Mouse (Mus musculus): ENCODE measurements at regions not wholly inside any gene's neighbourhood (a gene's known extent, or its start where the extent isn't known, plus 50 kb on each side); places are given as distances from the start of the nearest gene placed in this dataset.

DNA sequence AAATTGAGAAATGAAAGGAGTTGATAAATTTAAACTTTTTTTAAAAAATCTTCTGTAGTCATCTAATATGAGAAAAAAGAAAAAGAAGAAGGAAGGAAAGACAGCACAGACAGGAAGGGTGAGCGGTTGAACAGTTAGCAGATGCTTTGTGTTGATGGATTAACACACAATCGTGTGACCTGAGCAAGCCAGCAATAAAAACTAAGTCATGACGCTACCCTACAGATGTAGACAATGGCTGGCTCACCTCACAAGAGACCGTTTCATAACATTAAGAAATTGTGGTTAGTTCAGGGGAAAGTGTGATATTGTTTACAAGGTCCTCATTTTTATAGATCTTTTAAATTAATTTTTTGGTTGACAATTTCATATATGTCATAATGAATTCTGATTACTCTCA, 99.4 kb upstream of the Otud4 start:
- no peak overlapping the region for H3K4me2 ChIP-seq (replicated peaks; ENCODE audit: low read depth, low read length)
- no peaks in the 10 kb centered on the region for H3K27me3 ChIP-seq (ENCODE audit: control insufficient read depth, insufficient read depth, low read length)
- H3K9me3 ChIP-seq (ENCODE audit: control insufficient read depth, low read length): no peaks in the 10 kb centered on the region
- H3K27ac ChIP-seq (ENCODE audit: low read depth, low read length): no peak overlapping the region
- whole genome bisulfite sequencing: 84% methylated on average over 4 of the region's 4 CpGs
- H3K4me3 ChIP-seq (ENCODE audit: low read length): no peak overlapping the region
- no peak overlapping the region for H3K9ac ChIP-seq (ENCODE audit: low read depth, low read length)
- no peaks in the 10 kb centered on the region for H3K4me1 ChIP-seq (ENCODE audit: control insufficient read depth, insufficient read depth, low read length)
- no peaks in the 10 kb centered on the region for H3K36me3 ChIP-seq (ENCODE audit: control insufficient read depth, insufficient read depth, low read length)
- ATAC-seq (ENCODE audit: low FRiP score, low TSS enrichment): no peak

DNA sequence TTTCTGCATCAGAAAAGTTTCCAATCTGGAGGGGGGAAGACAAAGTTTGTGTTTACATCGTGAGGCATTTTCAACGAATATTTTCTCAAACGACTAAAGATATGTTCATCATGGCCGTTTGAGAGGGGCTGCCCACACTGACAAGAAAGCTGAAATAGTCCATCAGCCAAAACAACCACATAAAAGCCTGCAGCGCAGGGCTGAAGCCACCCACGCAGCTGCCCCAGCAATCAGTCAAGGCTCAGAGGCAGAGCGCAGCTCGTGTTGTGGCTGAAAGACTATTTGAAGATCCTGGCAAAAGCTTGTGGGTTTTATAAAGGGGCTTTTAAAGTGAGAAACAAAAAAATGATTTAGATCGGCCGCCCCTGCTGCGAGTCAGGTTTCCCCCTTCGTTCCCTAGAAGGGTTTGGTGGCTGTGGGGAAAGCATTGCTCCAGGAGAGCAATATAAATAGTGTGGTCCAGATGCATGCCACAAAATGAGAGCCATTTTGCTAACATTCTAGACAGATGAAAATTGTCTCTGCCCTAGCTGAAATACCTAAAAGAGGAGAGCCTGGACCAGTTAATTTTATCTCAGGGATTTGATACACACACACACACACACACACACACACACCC, 105.0 kb upstream of the Otud4 start:
- no peak overlapping the region for H3K9ac ChIP-seq (ENCODE audit: low read depth, low read length)
- H3K9me3 ChIP-seq (ENCODE audit: control insufficient read depth, low read length): no peaks in the 10 kb centered on the region
- H3K4me2 ChIP-seq (replicated peaks; ENCODE audit: low read depth, low read length): no peak overlapping the region
- 55% methylated on average over 12 of the region's 12 CpGs for WGBS
- H3K4me1 ChIP-seq (ENCODE audit: control insufficient read depth, insufficient read depth, low read length): no peaks in the 10 kb centered on the region
- no peak for ATAC-seq (ENCODE audit: low FRiP score, low TSS enrichment)
- no peaks in the 10 kb centered on the region for H3K27me3 ChIP-seq (ENCODE audit: control insufficient read depth, insufficient read depth, low read length)
- H3K27ac ChIP-seq (ENCODE audit: low read depth, low read length): no peak overlapping the region; the same call in 1 of the 2 replicates
- no peak overlapping the region for H3K4me3 ChIP-seq (ENCODE audit: low read length)
- no peaks in the 10 kb centered on the region for H3K36me3 ChIP-seq (ENCODE audit: control insufficient read depth, insufficient read depth, low read length)

DNA sequence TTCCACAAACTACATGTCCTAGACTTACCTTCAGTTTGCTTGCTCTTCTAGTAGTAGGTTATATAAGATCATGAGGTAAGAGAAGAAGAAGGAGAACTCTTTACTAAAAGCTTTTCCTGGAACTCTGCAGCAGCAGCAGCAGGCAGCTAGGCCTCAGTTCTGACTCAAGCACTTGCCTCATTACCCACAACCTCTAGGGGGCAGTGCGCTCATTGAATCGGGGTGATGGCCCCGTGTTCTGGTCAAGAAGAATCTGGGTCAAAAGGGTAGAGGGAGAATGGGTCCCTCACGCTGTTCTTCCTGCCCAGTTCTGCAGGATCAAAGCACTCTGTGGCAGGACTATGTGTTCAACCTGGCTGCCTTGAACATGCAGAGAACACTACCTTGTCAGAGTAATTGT, 109.9 kb upstream of the Otud4 start:
- 45% methylated on average over 4 of the region's 4 CpGs for WGBS
- H3K36me3 ChIP-seq (ENCODE audit: control insufficient read depth, insufficient read depth, low read length): no peaks in the 10 kb centered on the region

DNA sequence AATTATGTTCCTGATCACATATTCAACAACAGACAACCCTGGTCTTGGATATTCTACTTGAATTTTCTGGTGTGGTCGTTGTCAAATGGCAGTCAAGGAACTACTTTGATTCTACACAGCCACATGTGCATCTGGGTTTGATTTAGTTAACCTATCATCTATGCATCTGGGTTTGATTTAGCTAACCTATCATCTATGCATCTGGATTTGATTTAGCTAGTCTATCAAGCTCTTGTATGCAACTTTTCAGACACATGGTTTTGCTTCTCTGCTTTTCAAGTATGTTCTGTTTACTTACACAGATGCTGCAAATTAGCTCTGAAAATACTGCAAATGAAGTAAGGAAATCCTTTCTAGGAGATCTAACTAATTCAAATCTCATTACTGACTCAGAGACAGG, 117.4 kb upstream of the Otud4 start:
- H3K9me3 ChIP-seq (ENCODE audit: control insufficient read depth, low read length): no peaks in the 10 kb centered on the region
- no peak for ATAC-seq (ENCODE audit: low FRiP score, low TSS enrichment)
- no peaks in the 10 kb centered on the region for H3K36me3 ChIP-seq (ENCODE audit: control insufficient read depth, insufficient read depth, low read length)
- H3K27ac ChIP-seq (ENCODE audit: low read depth, low read length): no peak overlapping the region
- 68% methylated on average over 1 of the region's 1 CpGs for WGBS
- no peak overlapping the region for H3K9ac ChIP-seq (ENCODE audit: low read depth, low read length)
- no peaks in the 10 kb centered on the region for H3K4me1 ChIP-seq (ENCODE audit: control insufficient read depth, insufficient read depth, low read length)
- H3K27me3 ChIP-seq (ENCODE audit: control insufficient read depth, insufficient read depth, low read length): no peaks in the 10 kb centered on the region
- H3K4me2 ChIP-seq (replicated peaks; ENCODE audit: low read depth, low read length): no peak overlapping the region
- no peak overlapping the region for H3K4me3 ChIP-seq (ENCODE audit: low read length)

More for the DNA sequence above, 109.9 kb upstream of the Otud4 start:
- no peak overlapping the region for H3K4me2 ChIP-seq (replicated peaks; ENCODE audit: low read depth, low read length)
- no peak overlapping the region for H3K27ac ChIP-seq (ENCODE audit: low read depth, low read length)
- no peaks in the 10 kb centered on the region for H3K9me3 ChIP-seq (ENCODE audit: control insufficient read depth, low read length)
- H3K4me3 ChIP-seq (ENCODE audit: low read length): no peak overlapping the region
- H3K27me3 ChIP-seq (ENCODE audit: control insufficient read depth, insufficient read depth, low read length): no peaks in the 10 kb centered on the region
- ATAC-seq (ENCODE audit: low FRiP score, low TSS enrichment): no peak
- no peaks in the 10 kb centered on the region for H3K4me1 ChIP-seq (ENCODE audit: control insufficient read depth, insufficient read depth, low read length)
- H3K9ac ChIP-seq (ENCODE audit: low read depth, low read length): no peak overlapping the region

DNA sequence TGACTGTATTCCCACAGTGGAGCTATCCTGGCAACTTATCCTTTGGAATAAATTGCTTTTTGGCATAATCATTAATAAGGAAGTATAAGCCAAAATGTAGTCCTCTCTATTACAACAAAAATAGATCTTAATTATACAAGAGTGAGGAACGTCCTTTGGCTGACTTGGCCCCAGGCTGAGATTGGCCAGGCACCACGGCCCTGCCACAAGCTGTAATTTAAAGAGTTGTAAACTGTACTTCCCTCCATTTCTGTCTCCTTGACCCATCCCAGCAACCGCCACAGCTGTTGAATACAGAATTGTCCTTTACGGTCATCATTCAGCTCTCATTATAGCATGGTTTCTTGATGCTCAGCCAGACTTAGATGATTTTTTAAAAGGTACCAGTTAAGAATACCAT, 119.6 kb upstream of the Smad1 start:
- no peak overlapping the region for H3K4me2 ChIP-seq (replicated peaks; ENCODE audit: low read depth, low read length)

DNA sequence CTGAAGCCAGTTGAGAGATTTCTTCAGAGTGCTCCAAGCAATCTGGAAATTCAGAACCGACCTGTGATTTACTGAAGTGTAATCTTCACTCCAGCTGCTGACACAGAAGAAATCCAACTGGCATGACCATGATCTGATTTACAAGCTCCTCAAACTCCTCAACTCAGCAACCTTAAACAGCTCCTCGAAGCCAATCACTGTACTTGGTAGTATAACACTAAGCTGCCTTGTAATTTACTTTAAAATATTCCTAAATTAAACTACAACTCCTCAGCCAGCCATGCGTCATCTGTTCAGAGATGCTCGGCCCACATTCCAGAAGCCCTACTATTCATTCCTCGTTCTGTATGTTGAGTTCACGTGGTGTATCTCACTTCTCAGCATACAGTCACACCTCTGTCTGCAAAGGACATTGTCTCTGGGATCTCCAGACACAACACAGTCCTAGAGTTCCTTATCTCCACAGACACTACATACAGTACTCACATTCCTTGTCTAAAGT, 116.0 kb upstream of the Smad1 start:
- H3K9ac ChIP-seq (ENCODE audit: low read depth, low read length): no peak overlapping the region
- no peak overlapping the region for H3K27ac ChIP-seq (ENCODE audit: low read depth, low read length)
- no peaks in the 10 kb centered on the region for H3K4me1 ChIP-seq (ENCODE audit: control insufficient read depth, insufficient read depth, low read length)
- no peak overlapping the region for H3K4me2 ChIP-seq (replicated peaks; ENCODE audit: low read depth, low read length)
- no peaks in the 10 kb centered on the region for H3K36me3 ChIP-seq (ENCODE audit: control insufficient read depth, insufficient read depth, low read length)
- H3K9me3 ChIP-seq (ENCODE audit: control insufficient read depth, low read length): no peaks in the 10 kb centered on the region
- H3K27me3 ChIP-seq (ENCODE audit: control insufficient read depth, insufficient read depth, low read length): no peaks in the 10 kb centered on the region
- 70% methylated on average over 6 of the region's 6 CpGs for WGBS
- no peak overlapping the region for H3K4me3 ChIP-seq (ENCODE audit: low read length)
- ATAC-seq (ENCODE audit: low FRiP score, low TSS enrichment): no peak

More for the DNA sequence above, 119.6 kb upstream of the Smad1 start:
- no peaks in the 10 kb centered on the region for H3K27me3 ChIP-seq (ENCODE audit: control insufficient read depth, insufficient read depth, low read length)
- H3K27ac ChIP-seq (ENCODE audit: low read depth, low read length): no peak overlapping the region
- no peak overlapping the region for H3K9ac ChIP-seq (ENCODE audit: low read depth, low read length)
- H3K4me1 ChIP-seq (ENCODE audit: control insufficient read depth, insufficient read depth, low read length): no peaks in the 10 kb centered on the region
- no peaks in the 10 kb centered on the region for H3K9me3 ChIP-seq (ENCODE audit: control insufficient read depth, low read length)
- H3K4me3 ChIP-seq (ENCODE audit: low read length): no peak overlapping the region
- no peaks in the 10 kb centered on the region for H3K36me3 ChIP-seq (ENCODE audit: control insufficient read depth, insufficient read depth, low read length)
- ATAC-seq (ENCODE audit: low FRiP score, low TSS enrichment): no peak
- WGBS: 70% methylated on average over 4 of the region's 4 CpGs

DNA sequence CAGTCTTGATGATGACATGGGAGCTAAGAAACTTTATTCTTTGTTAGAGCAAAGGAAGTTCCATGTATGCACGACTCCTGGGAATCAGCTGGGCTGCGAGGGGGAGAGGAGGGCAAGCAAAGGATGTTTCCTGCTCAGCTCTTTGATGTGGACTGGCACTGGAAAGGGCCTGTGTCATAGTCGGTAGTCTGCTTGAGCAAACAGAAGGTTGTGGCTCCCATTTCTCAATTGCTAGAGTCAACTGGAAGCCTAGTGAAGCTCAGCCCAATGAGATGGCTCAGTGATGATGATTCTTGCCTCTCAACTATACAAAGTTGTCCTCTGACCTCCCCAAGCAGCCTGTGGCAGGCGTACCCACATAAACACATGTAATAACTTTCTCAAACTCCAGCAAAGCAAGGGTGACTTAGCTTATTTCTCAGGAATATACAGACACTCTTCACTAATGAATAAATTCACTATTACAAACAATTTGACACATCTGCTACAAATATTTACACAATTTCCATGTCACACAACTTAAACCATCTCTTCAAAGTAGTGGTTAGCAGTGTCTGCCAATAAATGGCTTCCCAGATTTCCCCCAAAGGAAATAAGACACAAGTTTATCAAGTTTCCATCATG, 115.4 kb upstream of the Smad1 start:
- Histone ChIP-seq H3K9ac (ENCODE audit: low read depth, low read length) (no peak overlapping the region), H3K9me3 (ENCODE audit: control insufficient read depth, low read length) (no peaks in the 10 kb centered on the region), H3K27ac (ENCODE audit: low read depth, low read length) (no peak overlapping the region), H3K27me3 (ENCODE audit: control insufficient read depth, insufficient read depth, low read length) (no peaks in the 10 kb centered on the region), H3K36me3 (ENCODE audit: control insufficient read depth, insufficient read depth, low read length) (no peaks in the 10 kb centered on the region), H3K4me1 (ENCODE audit: control insufficient read depth, insufficient read depth, low read length) (no peaks in the 10 kb centered on the region), H3K4me2 (replicated peaks; ENCODE audit: low read depth, low read length) (no peak overlapping the region), H3K4me3 (ENCODE audit: low read length) (no peak overlapping the region)
- WGBS: 41% methylated on average over 4 of the region's 4 CpGs
- ATAC-seq (ENCODE audit: low FRiP score, low TSS enrichment): no peak

DNA sequence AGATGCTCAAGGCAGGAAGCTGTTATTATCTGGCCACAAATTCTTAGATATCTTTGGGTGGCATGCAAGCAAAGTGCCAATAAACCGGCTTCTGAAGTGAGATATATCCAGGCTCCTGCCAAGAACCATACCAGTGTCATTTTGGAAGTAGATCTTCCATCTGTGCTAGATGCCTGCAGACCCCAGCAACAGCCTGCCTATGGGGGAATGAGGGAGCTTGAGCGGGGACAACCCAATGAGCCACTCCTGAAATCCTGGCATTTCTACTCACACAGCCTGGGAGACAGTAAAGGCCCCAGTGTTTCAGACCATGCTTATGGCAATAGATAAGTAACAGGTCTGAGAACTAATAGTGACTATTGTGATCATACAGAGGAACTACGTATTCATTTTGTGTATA, 109.3 kb upstream of the Smad1 start:
- Histone ChIP-seq H3K27me3 (ENCODE audit: control insufficient read depth, insufficient read depth, low read length) (no peaks in the 10 kb centered on the region), H3K9ac (ENCODE audit: low read depth, low read length) (no peak overlapping the region), H3K4me3 (ENCODE audit: low read length) (no peak overlapping the region), H3K9me3 (ENCODE audit: control insufficient read depth, low read length) (no peaks in the 10 kb centered on the region), H3K4me2 (replicated peaks; ENCODE audit: low read depth, low read length) (no peak overlapping the region), H3K27ac (ENCODE audit: low read depth, low read length) (no peak overlapping the region), H3K36me3 (ENCODE audit: control insufficient read depth, insufficient read depth, low read length) (no peaks in the 10 kb centered on the region), H3K4me1 (ENCODE audit: control insufficient read depth, insufficient read depth, low read length) (no peaks in the 10 kb centered on the region)
- 91% methylated on average over 3 of the region's 3 CpGs for WGBS
- no peak for ATAC-seq (ENCODE audit: low FRiP score, low TSS enrichment)

DNA sequence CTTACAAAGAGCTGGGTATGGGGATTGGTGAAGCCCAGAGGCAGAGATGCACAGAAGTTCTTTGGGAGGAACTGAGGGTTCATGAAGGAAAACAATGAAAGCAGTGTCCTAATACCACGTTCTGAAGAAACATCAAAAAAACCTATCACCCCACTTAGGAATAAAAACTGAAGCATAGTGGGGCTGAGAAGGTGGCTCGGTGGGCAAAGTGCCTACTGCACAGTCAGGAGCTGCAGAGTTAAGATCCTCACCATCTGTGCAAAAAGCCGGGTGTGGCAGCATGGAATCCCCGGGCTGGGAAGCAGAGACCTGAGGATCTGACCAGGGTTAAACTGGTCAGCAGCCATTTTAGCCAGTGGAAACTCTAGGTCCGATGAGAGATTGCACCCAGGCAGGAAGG, 106.1 kb upstream of the Smad1 start:
- Histone ChIP-seq H3K4me1 (ENCODE audit: control insufficient read depth, insufficient read depth, low read length) (no peaks in the 10 kb centered on the region), H3K4me2 (replicated peaks; ENCODE audit: low read depth, low read length) (no peak overlapping the region), H3K9ac (ENCODE audit: low read depth, low read length) (no peak overlapping the region), H3K4me3 (ENCODE audit: low read length) (no peak overlapping the region), H3K27ac (ENCODE audit: low read depth, low read length) (no peak overlapping the region), H3K36me3 (ENCODE audit: control insufficient read depth, insufficient read depth, low read length) (no peaks in the 10 kb centered on the region), H3K27me3 (ENCODE audit: control insufficient read depth, insufficient read depth, low read length) (no peaks in the 10 kb centered on the region), H3K9me3 (ENCODE audit: control insufficient read depth, low read length) (no peaks in the 10 kb centered on the region)
- ATAC-seq (ENCODE audit: low FRiP score, low TSS enrichment): no peak
- 67% methylated on average over 5 of the region's 5 CpGs for WGBS
